Mouse (Mus musculus): ENCODE data around the gene Mlph. TPM values are rescaled to one million over a fixed set of nuclear protein-coding genes. Genes with fewer than 3 reads are reported as not detected.

Mlph gene
- polyA plus RNA-seq, 1 experiment, result 0.28 TPM

GRCm38 (mm10) chr1:90967583-90967982, 52.7 kb downstream of the Mlph start:
- peaks cover 5% of the 10 kb centered on the region for H3K4me1 ChIP-seq (ENCODE audit: control insufficient read depth, insufficient read depth, low read length)
- no peak overlapping the region for H3K4me3 ChIP-seq (ENCODE audit: low read depth, low read length)
- H3K9ac ChIP-seq (ENCODE audit: low read depth, poor library complexity, severe bottlenecking), result no peak overlapping the region
- no peaks in the 10 kb centered on the region for H3K27me3 ChIP-seq (ENCODE audit: control insufficient read depth, insufficient read depth, low read length, poor library complexity, severe bottlenecking)
- H3K27ac ChIP-seq (ENCODE audit: insufficient read depth, low read length), result no peak overlapping the region
- no peak for TF ChIP-seq EP300 (IDR thresholded peaks at IDR 0.05; ENCODE audit: insufficient read depth, low read depth, low read length)
- TF ChIP-seq CTCF (IDR thresholded peaks at IDR 0.05; ENCODE audit: low read depth, low read length), result no peak
- TF ChIP-seq POLR2A (IDR thresholded peaks at IDR 0.05; ENCODE audit: insufficient read depth, low read length), result no peak
- H3K9me3 ChIP-seq (replicated peaks; ENCODE audit: control insufficient read depth, insufficient read depth, low read length, poor library complexity, severe bottlenecking), result no peaks in the 10 kb centered on the region
- H3K36me3 ChIP-seq (ENCODE audit: control insufficient read depth, insufficient read depth, low read length, poor library complexity, severe bottlenecking), result no peaks in the 10 kb centered on the region

- peak overlapping the region; percentile 43; the same call in 1 of the 2 replicates for H3K4me3 ChIP-seq (ENCODE audit: low read depth, low read length)
- H3K9me3 ChIP-seq (replicated peaks; ENCODE audit: control insufficient read depth, insufficient read depth, low read length, poor library complexity, severe bottlenecking), result no peaks in the 10 kb centered on the region
- peaks cover 5% of the 10 kb centered on the region for H3K4me1 ChIP-seq (ENCODE audit: control insufficient read depth, insufficient read depth, low read length)
- H3K36me3 ChIP-seq (ENCODE audit: control insufficient read depth, insufficient read depth, low read length, poor library complexity, severe bottlenecking), result no peaks in the 10 kb centered on the region
- H3K9ac ChIP-seq (ENCODE audit: low read depth, poor library complexity, severe bottlenecking), result no peak overlapping the region
- no peak overlapping the region for H3K27ac ChIP-seq (ENCODE audit: insufficient read depth, low read length)
- H3K27me3 ChIP-seq (ENCODE audit: control insufficient read depth, insufficient read depth, low read length, poor library complexity, severe bottlenecking), result no peaks in the 10 kb centered on the region
- TF ChIP-seq CTCF (IDR thresholded peaks at IDR 0.05; ENCODE audit: low read depth, low read length) (no peak), POLR2A (IDR thresholded peaks at IDR 0.05; ENCODE audit: insufficient read depth, low read length) (no peak), EP300 (IDR thresholded peaks at IDR 0.05; ENCODE audit: insufficient read depth, low read depth, low read length) (no peak)
These were observed 53.8 kb downstream of the Mlph start for GRCm38 (mm10) chr1:90968649-90969048.

DNA sequence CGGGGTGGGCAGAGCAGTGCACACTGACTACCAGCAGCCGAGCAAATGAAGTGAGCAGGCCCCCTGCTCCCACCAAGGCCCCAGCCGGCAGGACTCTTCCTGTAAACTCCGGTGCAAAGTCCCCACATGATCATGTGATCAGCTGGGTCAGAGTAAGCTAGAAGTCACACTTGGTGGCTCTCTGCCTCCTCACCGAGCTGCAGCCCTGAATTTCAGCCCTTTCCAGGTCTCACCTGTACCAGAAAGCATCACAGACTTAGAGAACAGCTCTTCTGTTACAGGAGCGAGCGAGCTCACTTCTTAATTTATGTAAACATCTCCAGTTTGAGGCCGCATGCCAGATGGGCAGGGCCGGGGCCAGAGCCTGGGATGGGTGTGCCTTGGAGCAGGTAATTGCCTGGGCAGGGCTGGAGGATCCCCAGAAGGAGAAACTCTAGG, 54.5 kb downstream of the Mlph start, which contains the start of gene Rab17:
Gene Rab17, minus strand, starts transcription at position 315 of the 438 bp plus-strand sequence.
- H3K27me3 ChIP-seq (ENCODE audit: control insufficient read depth, insufficient read depth, low read length, poor library complexity, severe bottlenecking), result no peaks in the 10 kb centered on the region
- H3K27ac ChIP-seq (ENCODE audit: insufficient read depth, low read length), result no peak within 1 kb of the TSS
- no peaks in the 10 kb centered on the region for H3K9me3 ChIP-seq (replicated peaks; ENCODE audit: control insufficient read depth, insufficient read depth, low read length, poor library complexity, severe bottlenecking)
- no peaks in the 10 kb centered on the region for H3K36me3 ChIP-seq (ENCODE audit: control insufficient read depth, insufficient read depth, low read length, poor library complexity, severe bottlenecking)
- peak within 1 kb of the TSS; percentile 43 for H3K4me3 ChIP-seq (ENCODE audit: low read depth, low read length)
- peaks cover 5% of the 10 kb centered on the region for H3K4me1 ChIP-seq (ENCODE audit: control insufficient read depth, insufficient read depth, low read length)
- 0 out of 2 replicates have a peak within 1 kb of the TSS, but pooled peaks have one; percentile 11 for H3K9ac ChIP-seq (ENCODE audit: low read depth, poor library complexity, severe bottlenecking)
- TF ChIP-seq CTCF (IDR thresholded peaks at IDR 0.05; ENCODE audit: low read depth, low read length) (no peak), POLR2A (IDR thresholded peaks at IDR 0.05; ENCODE audit: insufficient read depth, low read length) (no peak), EP300 (IDR thresholded peaks at IDR 0.05; ENCODE audit: insufficient read depth, low read depth, low read length) (no peak)

GRCm38 (mm10) chr1:90969881-90970390, 55.1 kb downstream of the Mlph start:
- Histone ChIP-seq H3K9ac (ENCODE audit: low read depth, poor library complexity, severe bottlenecking) (no peak overlapping the region), H3K36me3 (ENCODE audit: control insufficient read depth, insufficient read depth, low read length, poor library complexity, severe bottlenecking) (no peaks in the 10 kb centered on the region), H3K27me3 (ENCODE audit: control insufficient read depth, insufficient read depth, low read length, poor library complexity, severe bottlenecking) (no peaks in the 10 kb centered on the region), H3K4me1 (ENCODE audit: control insufficient read depth, insufficient read depth, low read length) (peaks cover 5% of the 10 kb centered on the region), H3K4me3 (ENCODE audit: low read depth, low read length) (no peak overlapping the region), H3K9me3 (replicated peaks; ENCODE audit: control insufficient read depth, insufficient read depth, low read length, poor library complexity, severe bottlenecking) (no peaks in the 10 kb centered on the region), H3K27ac (ENCODE audit: insufficient read depth, low read length) (no peak overlapping the region)
- TF ChIP-seq CTCF (IDR thresholded peaks at IDR 0.05; ENCODE audit: low read depth, low read length) (no peak), EP300 (IDR thresholded peaks at IDR 0.05; ENCODE audit: insufficient read depth, low read depth, low read length) (no peak), POLR2A (IDR thresholded peaks at IDR 0.05; ENCODE audit: insufficient read depth, low read length) (no peak)

DNA sequence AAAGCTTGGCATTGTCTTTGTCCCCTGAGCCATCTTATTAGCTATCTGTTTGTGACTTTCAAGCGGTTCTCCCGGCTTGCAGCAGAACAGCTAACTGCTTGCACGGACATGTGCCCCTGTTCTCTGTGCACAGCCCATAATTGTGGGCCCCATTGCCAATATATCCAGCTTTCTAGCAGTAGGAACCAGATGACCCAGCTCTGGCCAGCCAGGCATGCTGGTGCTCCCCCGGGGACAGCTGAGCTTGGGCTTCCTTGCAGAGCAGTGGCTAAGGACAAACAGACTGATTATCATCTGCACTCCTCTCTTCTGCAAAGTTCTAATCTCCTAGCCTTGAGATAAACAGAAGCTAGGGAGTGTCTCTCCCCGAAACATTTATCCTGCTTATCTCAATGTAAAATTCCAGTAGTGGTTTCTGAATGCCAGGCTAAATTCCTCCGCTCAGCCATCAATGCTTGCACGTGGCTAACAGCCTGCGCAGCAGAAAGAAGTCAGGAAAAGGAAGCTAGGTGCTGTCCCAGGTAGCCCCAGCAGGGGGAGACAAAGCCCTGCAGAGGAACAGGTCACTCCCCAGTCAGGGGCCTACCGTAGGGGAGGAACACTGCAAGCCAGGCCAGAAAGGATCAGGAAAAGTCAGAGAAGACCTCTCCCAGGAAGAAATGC, 58.2 kb downstream of the Mlph start:
- H3K4me3 ChIP-seq (ENCODE audit: low read depth, low read length), result no peak overlapping the region
- no peaks in the 10 kb centered on the region for H3K27me3 ChIP-seq (ENCODE audit: control insufficient read depth, insufficient read depth, low read length, poor library complexity, severe bottlenecking)
- no peak overlapping the region for H3K27ac ChIP-seq (ENCODE audit: insufficient read depth, low read length)
- no peak overlapping the region for H3K9ac ChIP-seq (ENCODE audit: low read depth, poor library complexity, severe bottlenecking)
- H3K9me3 ChIP-seq (replicated peaks; ENCODE audit: control insufficient read depth, insufficient read depth, low read length, poor library complexity, severe bottlenecking), result no peaks in the 10 kb centered on the region
- TF ChIP-seq POLR2A (IDR thresholded peaks at IDR 0.05; ENCODE audit: insufficient read depth, low read length), result no peak
- TF ChIP-seq EP300 (IDR thresholded peaks at IDR 0.05; ENCODE audit: insufficient read depth, low read depth, low read length), result no peak
- peak; percentile 93 for TF ChIP-seq CTCF (IDR thresholded peaks at IDR 0.05; ENCODE audit: low read depth, low read length)
- peaks cover 5% of the 10 kb centered on the region for H3K4me1 ChIP-seq (ENCODE audit: control insufficient read depth, insufficient read depth, low read length)
- no peaks in the 10 kb centered on the region for H3K36me3 ChIP-seq (ENCODE audit: control insufficient read depth, insufficient read depth, low read length, poor library complexity, severe bottlenecking)

DNA sequence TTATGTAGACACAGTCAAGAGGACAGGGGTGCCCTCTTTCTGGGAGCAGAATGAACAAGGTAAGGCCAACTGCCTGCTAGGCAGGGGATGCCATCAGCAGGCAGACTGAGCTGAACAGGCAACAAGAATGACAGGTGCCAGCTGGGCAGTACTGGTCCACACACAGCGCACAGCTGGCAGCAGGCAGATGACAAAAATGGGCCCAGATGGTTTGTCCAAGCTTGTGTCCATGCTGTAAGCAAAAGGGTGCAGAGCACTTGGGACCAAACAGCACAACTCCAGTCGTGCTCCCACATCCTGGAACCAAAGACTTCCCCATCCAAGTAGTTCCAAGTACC, 58.7 kb downstream of the Mlph start:
- Histone ChIP-seq H3K27me3 (ENCODE audit: control insufficient read depth, insufficient read depth, low read length, poor library complexity, severe bottlenecking) (no peaks in the 10 kb centered on the region), H3K9ac (ENCODE audit: low read depth, poor library complexity, severe bottlenecking) (no peak overlapping the region), H3K36me3 (ENCODE audit: control insufficient read depth, insufficient read depth, low read length, poor library complexity, severe bottlenecking) (no peaks in the 10 kb centered on the region), H3K4me1 (ENCODE audit: control insufficient read depth, insufficient read depth, low read length) (peaks cover 5% of the 10 kb centered on the region), H3K9me3 (replicated peaks; ENCODE audit: control insufficient read depth, insufficient read depth, low read length, poor library complexity, severe bottlenecking) (no peaks in the 10 kb centered on the region), H3K4me3 (ENCODE audit: low read depth, low read length) (no peak overlapping the region), H3K27ac (ENCODE audit: insufficient read depth, low read length) (no peak overlapping the region)
- TF ChIP-seq EP300 (IDR thresholded peaks at IDR 0.05; ENCODE audit: insufficient read depth, low read depth, low read length), result no peak
